Mouse (Mus musculus) effector memory CD4-positive, alpha-beta T cell, adult 7 months (primary cell): Measurements from ENCODE around the gene Ube2d2b. TPM values are rescaled to one million over a fixed set of nuclear protein-coding genes. Genes with fewer than 3 reads are reported as not detected.

ENCODE experiments used
- polyA plus RNA-seq: library from polyadenylated mRNA; unstranded; fragments of 100-300 nt; shearing (Covaris generic); gene quantifications from one replicate; pipeline ENCODE4 v1.2.1, GENCODE M21; 2017

Ube2d2b gene
- polyA plus RNA-seq: 0.45 TPM

DNA sequence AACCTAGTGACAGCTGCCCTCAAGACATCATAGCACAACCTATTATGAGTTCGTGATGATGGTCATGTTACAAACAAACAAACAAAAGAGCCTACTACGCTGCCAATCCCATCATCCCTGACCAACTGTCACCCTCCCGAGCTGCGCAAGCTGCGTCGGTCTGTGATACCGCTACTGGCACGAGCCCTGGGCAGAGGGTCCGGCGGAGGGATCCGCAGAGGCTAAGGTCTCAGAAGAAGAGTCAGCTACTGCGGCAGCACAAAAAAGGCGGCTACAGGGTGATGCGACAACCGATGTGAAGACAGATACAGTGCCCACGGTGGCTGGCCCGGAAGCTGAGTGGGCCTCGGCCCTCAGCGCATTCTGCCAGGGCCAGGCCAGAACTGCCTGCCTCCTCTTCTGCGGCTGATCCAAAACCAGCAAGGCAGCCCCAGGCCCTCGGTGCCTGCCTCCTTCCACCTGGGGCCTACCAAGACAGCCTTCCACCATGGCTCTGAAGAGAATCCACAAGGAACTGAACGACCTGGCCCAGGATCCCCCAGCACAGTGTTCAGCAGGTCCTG lies at the start of gene Ube2d2b:
TSS of gene Ube2d2b (plus strand) at position 102 of the 563 bp plus-strand sequence.

DNA sequence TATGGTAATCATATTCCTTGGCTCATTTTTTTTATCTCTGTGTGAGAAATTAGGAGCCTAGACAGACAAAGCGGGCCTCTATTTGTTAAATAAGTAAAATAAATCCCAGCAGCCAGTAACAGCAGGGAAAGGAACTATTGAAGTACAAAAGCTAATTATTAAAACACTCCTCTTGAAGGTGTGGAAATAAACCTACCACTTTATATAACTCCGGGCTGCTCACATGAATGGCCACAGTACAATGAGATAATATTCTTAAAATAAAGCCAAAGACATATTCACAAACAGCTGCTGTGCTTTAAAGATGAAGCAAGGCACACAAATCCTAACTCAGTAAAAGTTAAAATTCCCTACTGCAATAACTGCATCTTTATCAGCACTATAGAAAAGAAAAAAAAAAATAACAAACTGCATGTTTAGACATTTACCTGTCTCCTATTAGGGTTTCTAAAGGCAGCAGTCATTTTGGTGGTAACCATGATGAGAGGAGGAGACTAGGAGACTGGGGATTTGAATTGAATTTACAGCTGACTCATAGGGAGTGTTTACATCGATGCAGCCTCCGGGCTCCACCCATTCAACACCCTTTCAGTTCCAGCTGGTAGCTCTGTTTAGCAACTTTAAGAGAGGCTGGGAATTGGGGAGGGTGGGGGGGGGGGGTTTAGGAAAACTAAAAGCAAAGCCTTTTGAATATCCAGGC lies 44.8 kb downstream of the Ube2d2b start, which contains the start of gene Evi5:
TSS of gene Evi5 (minus strand) at position 547 of the 700 bp plus-strand sequence.

Other genes with a start within 250 kb of the Ube2d2b start
- 15.5 TPM for gene Rpap2, start 232.7 kb upstream of the Ube2d2b start, polyA plus RNA-seq
- 16.3 TPM for gene Glmn, start 232.2 kb upstream of the Ube2d2b start, polyA plus RNA-seq
- 13.3 TPM for gene Gfi1, start 104.1 kb upstream of the Ube2d2b start, polyA plus RNA-seq
- 1.9 TPM for gene Evi5, start 45.0 kb downstream of the Ube2d2b start, polyA plus RNA-seq
- 26.6 TPM for gene Rpl5, start 70.4 kb downstream of the Ube2d2b start, polyA plus RNA-seq
- gene Fam69a, start 157.0 kb downstream of the Ube2d2b start, polyA plus RNA-seq: 79.0 TPM
- gene Mtf2, start 235.6 kb downstream of the Ube2d2b start, polyA plus RNA-seq: 69.0 TPM